Mouse (Mus musculus): ENCODE measurements around the gene Plekha5.

- no peak for TF ChIP-seq CTCF (IDR thresholded peaks at IDR 0.05; ENCODE audit: low read depth, low read length)
- TF ChIP-seq GATA1 (IDR thresholded peaks at IDR 0.05; ENCODE audit: borderline replicate concordance, low read length): no peak
Observed at GRCm38 (mm10) chr6:140443374-140443773, 19.5 kb downstream of the Plekha5 start.

Data from G1E (cell line).